Mouse (Mus musculus) cerebral cortex, adult 2 months (tissue): ENCODE data around the gene Nags.

Experiments used
- WGBS: fragments of 180-500 bp; shearing (Covaris S2); methylation state at CpG from one replicate; pipeline ENCODE4 v1.1.7; 2018; 5-methylcytosine and 5-hydroxymethylcytosine counted together

The Nags gene

DNA sequence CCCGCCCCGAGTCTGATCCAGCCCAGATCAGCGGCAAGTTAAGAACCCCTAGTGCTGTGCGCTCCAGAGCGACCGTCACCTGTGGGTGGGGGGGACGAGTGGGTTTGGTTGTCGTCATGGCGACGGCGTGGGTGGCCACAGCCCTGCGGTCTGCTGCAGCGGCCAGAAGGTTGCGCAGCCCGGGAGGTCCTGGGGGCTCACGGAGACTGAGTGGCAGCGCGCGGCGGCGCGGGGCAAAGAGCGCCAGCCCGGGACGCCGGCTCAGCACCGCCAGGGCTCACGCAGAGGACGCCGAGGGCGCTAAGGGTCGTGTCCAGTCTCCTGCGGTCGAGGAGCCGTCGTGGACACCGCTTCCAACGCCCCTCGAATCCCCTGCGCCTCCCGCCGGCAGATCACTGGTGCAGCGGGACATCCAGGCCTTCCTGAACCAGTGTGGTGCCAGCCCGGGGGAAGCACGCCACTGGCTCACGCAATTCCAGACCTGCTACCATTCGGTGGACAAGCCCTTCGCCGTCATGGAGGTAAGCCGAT is at the start of gene Nags:
Gene Nags (plus strand): TSS at position 43 of the 531 bp plus-strand sequence.
- 4% methylated on average over 50 of the region's 50 CpGs for WGBS

DNA sequence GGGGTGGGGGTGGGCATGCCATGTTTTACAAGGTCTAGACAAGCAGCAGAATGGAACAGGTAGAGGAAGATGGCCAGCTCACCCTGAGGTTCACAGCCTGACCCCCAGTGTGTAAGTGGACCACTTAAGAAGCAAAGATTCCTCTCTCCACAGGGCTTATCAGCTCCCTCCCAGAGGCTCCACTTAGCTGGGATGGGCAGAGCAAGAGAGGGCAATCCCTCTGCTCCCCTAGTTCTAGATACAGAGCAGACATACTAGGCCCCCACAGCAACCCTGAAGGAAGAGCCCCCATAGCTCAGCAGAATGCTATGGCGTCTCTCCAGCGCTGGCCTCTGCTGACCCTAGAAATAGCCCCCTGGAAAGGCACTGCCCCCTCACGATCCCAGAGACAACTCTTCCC is 49.6 kb upstream of the Nags start:
- WGBS, result 80% methylated on average over 3 of the region's 3 CpGs

DNA sequence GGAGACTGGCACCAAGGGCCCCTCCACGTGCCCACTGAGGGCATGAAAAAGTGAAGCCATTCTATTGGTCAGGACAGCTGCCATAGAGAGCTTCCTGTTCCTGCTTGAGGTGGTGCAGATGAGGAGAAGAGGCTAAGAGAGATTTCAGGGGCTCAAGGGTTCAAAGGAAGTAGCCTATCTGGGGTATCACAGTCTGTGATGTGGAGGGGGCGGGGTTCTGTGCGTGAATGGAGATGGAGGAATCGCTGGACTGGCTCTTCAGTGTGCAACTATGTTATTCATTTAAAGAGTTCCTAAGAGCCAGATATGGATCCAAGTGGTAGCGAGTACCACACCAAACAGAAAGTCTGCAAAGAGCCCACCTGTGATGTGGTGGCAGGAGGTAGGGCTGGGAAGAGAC is 48.9 kb upstream of the Nags start:
- 63% methylated on average over 5 of the region's 5 CpGs for WGBS

DNA sequence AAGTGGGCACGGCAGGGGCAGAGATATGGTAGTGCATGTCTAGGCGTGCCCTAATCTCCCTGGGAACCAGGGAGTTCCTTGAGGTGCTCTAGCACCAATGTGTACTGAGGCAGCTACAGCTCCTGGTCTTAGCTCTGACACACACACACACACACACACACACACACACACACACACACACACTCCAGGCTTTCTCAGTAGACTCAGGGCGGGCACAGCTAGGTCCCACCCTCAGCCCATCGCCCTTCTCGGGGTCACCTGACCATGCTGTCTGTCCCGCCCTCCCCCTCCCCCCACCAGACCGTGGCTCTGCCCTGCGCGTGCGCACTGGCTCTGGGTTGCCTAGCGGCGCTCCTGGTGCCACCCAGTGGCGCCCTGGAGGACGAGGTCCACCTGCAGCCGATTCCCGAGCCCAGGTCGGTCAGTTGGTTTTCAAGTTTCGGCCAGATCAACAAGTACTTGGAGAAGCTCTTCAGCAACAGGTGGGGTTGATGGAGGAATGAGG is 48.4 kb upstream of the Nags start:
- 4% methylated on average over 18 of the region's 18 CpGs for WGBS

DNA sequence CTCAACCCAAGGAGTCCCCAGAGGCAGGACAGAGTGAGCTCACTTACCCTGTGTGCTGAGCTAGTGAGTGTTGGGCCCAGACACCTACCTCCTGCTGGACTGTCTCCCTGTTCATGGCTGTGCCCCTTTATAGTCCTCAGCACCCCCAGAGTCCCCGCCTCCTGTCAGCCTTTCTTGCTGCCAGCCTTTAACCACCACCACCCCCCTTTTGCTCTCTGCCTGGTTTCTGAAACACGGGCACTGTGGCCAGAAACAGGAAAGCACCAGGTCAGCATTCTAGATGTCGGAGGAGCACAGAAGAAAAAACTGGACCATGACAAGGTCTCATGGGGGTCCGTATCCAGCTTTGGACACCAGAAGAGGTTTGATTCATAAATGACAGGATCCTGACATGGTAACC is 44.1 kb upstream of the Nags start, which contains the start of gene Ppy:
Gene Ppy (minus strand): TSS at position 101 of the 400 bp plus-strand sequence.
- WGBS, result 89% methylated on average over 4 of the region's 4 CpGs

DNA sequence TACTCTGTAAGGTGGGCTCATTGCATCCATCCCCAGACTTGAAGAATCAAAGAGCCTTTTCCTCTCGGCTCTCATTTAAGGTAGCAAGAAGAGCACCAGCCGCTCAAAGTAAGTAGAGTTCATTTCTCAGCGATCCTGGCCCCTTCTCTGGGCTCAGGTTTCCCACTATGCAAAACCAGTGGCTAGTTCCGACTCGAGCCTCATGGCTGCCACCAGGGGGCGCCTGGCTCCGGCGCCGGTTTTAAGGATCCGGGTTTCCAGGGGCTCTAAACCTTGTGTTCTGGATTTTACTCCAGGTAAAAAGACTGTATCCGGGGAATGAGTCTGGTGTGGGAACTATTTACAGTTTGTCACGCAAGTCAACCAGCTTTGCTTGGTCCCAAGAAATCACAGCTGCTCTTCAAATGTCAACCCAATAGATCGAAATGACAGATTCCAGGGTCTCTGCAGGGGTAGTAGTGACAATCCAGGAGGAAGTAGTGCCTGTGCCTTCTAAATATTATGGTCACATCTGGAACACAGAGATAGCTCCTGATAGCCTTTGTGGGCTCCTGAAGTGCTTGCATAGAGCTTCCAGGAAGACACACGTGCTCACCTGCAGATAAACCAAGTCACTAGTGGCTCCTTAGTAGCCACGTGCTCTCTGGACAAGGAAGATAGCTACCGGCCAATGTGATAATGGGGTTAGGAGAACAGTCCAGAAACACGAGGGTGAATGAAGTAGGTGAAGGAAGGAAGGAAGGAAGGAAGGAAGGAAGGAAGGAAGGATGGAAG is 42.6 kb upstream of the Nags start:
- WGBS, result 19% methylated on average over 17 of the region's 17 CpGs

DNA sequence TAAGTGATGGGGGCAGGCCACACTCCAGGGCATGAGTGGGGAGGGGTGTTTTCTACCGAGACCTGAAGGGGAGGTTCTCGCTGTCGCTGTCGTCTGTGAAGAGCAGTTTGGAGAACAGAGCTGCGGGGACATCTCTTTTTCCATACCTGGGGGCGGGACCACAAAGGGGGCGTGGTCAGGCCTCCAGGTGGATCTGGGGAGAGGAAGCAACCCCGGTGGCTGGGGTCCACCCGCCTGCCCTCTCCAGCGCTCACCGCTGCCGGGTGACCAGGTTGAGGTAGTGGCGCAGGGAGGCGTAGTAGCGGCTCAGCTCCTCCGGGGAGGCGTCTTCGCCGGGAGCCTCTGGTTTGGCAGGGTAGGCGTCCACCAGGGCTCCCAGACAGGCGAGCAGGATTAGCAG is 38.4 kb upstream of the Nags start:
- WGBS, result 14% methylated on average over 21 of the region's 21 CpGs

DNA sequence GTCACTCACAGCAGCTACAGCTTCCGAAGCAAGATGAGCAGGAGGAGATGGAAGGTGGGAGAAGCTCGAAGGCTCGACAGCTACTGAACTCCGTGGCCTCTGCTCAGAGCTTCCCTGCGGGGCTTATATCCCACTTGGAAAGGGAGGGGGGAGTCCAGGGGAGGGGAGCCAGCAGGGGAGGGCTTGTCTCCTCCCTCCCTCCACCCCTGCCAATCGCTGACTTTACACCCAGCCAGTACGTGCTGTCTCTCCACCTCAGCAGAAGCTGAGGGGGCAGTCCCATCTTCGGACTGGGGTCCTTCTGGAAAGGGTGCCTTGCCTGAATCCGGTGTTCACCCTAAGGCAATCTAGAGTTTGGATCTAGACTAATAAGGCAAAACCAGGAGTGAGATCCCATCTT is 37.6 kb upstream of the Nags start, which contains the start of gene Pyy:
Gene Pyy (minus strand): TSS at position 101 of the 400 bp plus-strand sequence.
- 22% methylated on average over 9 of the region's 9 CpGs for WGBS

DNA sequence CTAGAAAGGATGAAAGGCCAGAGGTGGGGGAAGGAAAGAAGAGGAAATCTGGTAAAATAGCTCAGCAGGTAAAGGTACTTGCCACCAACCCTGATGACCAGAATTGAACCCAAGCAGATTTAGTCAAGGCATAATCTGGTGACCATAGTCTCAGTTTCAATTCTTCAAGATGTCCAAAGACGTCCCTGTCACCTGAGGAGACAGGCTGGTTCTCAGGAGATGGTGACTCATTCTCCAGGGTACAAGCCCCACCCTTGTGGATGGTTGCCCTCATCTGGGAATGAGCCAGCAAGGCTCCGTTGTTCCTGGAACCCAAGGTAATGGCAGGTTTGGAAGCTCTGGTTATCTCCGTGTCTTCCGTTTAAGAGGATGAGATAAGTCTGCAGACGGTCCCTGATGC is 33.7 kb upstream of the Nags start:
- 92% methylated on average over 5 of the region's 5 CpGs for WGBS

DNA sequence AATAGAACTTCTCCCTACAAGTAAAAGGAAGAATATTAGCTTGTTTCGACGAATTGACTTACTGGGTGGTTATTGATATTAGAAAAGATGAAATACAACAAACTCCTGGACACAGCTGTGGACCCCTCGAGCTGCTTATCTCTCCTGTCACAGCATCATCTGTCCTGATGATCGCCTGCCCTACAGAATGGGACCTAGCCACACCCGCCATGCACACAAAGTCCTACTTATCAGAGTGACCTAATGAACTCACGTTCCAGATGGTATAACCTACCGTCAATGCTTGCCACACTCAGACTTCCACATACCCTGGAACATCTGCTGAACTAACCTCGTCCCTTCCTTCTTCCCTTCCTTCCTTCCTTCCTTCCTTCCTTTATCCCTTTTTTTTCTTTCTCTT is 29.1 kb upstream of the Nags start:
- WGBS, result 80% methylated on average over 8 of the region's 8 CpGs

DNA sequence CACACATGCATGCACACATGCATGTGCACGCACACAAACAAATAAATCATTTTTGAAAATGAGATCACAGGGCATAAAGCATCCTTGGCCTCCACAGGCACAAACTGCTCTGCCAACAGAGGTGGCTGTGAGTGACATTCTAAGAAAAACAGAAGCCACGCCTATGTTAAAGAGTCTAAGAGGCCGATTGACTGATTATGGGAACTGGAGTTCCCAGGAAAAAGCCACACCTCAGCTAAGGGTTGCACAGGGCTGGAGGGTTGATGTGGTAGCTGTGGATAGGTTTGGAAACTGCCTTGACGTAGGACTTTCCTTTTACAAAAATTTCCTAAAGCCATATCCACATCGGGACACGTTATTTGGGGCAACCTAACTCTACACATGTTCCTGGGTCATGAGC is 27.9 kb upstream of the Nags start:
- WGBS, result 84% methylated on average over 6 of the region's 6 CpGs

DNA sequence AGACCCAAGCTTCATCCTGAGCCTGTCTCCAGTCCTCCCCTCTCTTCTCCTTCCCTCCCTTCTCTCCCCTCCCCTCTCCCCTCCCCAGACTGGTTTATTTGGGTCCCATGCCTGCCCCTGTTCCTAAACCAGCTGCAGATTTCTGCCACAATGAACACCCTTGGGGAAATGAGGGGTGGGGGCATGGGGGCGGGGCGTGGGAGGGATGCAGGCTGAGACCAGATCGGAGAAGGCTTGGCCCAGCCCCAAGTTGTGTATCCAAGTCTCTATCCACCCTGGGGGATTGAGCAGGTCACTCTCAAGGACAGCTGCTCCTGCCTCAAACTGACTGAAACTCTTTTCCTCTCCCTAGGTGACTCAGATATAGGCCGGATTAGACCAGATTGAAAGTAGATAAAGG is 10.8 kb upstream of the Nags start:
- 28% methylated on average over 4 of the region's 4 CpGs for WGBS

DNA sequence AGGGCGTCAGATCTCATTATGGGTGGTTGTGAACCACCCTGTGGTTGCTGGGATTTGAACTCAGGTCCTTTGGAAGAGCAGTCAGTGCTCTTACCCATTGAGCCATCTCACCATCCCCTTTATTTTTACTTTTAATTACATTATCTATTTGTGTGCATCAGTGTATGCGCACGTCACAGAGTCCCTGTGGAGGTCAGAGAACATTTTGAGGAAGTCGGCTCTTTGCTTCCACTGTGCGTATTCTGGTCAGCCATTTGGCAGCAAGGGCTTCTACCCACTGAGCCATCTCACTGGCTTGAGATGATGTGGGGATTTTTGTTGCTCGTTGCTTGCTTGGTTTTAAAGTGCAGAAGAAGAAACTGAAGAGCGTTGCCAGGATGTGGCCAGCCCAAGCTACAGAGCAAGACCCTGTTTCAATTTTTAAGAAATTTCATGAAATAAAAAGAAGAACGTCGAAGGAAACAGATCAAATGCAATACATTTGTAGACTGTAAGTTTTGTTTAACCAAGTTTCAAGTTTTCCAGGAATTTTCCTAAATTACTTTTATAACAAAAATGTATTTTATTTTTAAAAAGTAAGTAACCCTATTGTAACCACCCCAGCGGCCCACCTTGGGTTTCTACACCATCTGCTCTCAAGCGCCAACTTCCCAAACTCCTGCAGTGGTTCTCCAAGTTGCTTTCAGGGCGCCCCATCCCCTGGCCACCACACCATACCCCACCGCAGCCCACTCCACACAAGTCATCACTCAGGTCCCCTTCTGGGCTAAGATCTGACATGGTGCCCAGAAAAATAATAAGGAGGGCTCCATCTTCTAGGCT is 7.5 kb upstream of the Nags start:
- 50% methylated on average over 13 of the region's 13 CpGs for WGBS

DNA sequence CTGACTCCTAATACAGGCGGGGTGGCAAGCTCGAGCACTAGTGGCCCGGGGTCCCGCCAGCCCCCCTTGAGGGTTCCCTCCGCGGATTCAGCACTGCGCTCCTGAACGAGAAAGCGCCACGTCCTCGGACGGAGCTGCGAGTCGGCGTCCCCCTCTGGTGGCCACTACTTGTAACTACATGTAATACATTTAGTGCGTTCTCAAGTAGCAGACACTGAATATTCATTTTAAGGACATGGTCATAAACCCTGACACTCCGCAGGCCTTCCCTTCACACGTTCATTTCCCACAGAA is 6.9 kb upstream of the Nags start:
- WGBS, result under 1% methylated on average over 18 of the region's 18 CpGs

DNA sequence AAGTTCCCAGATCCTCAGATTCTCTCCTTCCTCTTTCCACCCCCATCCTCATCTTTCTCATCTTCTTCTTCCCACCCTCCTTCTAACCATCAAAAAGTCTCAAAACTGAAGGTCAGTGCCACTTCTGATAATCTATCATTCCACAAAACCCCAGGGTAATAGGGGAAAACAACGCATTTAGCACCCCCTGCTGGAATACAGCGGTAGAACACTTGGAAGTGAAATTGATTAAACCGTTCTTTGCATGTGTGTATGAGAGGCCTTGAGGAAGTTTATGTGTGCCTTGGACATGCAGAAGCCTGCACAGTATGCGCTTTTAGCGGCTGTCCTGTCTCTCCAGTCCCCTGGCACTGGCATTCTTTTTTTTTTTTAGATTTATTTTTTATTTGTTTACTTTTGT is 4.8 kb upstream of the Nags start:
- 7% methylated on average over 5 of the region's 5 CpGs for WGBS

DNA sequence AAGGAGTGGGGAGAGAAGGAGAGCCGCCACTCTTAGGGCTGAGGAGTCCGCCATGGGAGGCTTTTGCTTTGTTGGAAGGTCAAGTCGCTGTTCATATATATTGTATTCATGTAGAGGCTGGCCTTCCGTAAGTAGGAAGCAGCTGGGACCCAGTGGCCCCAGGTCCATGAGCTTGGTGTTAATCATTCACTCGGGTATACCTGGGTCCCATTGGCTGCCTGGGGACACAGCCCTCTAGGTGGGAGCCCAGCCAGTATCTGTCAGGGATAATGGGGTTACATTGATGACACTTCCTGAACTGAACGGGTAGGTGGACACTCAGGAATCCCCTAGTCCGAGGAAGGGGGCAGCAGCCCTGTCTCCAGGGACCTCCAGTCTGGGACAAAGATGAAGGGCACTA is 3.0 kb upstream of the Nags start:
- whole genome bisulfite sequencing, result 75% methylated on average over 7 of the region's 7 CpGs

DNA sequence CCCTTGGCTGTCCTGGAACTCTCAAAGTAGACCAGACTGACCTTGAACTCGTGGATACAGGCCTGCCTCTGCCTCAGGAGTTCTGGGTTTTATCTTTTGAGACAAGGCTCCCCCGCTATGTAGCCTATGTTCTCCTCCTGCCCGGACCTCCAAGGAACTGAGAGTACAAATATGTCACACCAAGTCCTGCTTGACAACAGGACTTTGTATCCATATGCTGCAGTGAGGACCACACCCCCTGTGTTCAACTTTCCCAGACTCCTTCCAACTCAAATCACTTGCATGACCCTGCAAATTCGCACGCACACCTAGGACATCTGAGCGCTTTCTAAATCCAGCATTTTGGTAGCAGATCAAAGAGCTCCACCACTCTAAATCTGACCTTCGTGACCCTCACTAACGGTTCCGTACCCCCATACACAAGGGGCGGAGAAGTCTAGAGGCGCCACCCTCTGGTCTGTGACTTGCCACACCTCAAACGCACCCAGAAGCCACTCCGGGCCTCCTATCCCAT is 299 bp upstream of the Nags start:
- 39% methylated on average over 13 of the region's 13 CpGs for WGBS

DNA sequence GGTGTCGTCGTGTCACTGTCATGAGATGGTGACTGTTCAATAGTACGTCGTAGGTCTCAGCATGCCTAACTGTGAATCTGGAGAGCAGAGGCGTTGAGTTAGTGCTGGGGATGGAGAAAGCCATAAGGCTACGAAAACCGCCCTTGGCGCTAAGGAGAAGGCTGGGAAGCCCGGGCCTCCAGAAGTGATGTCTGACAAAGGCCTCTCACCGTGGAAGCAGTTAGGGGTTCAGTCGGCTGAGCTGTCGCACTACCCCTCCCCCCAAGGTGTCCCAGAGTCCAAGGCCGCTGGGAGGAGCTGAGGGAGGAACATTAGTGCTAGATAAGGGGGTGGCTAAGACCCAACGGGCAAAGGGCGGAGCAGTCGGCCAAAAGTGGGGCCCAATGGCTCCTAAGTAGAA is 692 bp downstream of the Nags start:
- 10% methylated on average over 16 of the region's 16 CpGs for WGBS

DNA sequence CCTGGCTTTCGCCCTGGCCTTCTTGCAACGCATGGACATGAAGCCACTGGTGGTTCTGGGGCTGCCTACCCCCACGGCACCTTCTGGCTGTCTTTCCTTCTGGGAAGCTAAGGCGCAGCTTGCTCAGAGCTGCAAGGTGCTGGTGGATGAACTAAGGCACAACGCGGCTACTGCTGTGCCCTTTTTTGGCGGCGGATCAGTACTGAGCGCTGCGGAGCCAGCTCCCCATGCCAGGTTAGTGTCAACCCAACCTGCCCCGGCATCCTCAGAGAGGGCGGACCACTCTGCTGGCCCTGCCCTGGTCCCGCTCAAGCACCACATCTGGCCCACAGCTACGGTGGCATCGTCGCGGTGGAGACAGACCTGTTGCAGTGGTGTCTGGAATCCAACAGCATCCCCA is 1.2 kb downstream of the Nags start:
- 13% methylated on average over 17 of the region's 17 CpGs for WGBS

DNA sequence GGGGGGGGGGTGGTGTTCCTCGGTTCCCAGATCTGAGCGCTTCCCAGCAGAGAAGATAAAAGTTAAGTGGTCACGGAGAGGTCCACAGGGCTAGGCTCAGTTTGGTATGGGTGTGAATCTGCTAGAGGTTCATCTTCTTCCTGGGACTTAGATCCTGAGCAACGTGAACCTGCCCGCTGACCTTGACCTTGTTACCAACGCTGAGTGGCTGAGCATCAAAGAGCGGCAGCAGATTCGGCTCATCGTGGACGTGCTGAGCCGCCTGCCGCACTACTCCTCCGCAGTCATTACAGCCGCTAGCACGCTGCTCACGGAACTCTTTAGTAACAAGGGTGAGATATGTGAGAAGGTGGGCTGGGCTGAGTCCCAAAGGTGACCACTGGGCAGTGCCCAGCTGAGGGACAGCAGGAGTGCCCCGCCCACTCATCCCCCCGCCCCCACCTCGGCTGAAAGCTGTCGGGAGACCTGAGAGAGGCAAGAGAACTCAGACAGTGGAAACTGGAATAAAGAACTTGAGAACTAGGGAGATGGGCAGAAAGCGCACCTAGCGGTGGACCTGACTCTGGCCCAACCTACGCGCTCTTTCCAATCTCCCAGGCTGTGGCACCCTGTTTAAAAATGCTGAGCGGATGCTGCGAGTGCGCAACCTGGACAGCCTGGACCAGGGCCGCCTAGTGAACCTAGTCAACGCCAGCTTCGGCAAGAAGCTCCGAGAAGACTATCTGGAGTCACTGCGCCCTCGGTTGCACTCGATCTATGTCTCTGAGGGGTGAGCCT is 2.1 kb downstream of the Nags start:
- 13% methylated on average over 34 of the region's 34 CpGs for WGBS

DNA sequence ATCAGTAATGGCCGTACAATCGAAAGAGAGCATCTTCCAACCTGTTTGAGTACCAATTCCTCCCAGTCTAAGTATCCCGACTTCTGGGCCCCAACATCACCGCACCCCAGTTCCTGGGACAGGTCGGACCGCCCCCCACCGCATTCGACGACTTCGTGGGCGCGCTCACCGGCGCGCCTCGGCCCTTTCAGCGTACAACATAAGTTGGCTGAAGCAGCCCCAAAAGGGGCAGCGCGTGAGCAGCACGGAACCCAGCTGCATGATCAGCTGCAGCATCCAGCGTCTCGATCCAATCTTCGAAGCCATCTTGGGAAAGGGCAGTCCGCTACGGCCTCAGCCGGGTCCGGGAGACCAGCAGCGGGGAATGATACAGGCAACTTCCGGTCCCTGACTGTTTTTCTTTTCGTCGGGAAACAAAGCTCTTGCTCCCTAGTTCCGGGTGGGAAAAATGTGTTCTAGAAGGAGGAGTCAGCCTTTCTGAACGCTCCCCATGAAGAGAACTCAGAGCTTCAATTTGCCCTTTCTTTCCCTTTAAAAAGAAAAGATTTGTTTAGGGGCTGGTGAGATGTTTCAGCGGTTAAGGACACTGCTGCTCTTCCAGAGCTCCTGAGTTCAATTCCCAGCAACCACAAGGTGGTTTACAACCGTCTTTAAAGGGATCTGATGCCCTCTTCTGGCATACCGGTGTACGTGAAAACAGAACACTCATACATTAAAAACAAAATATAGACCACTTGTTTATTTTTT is 10.9 kb downstream of the Nags start, which contains the start of gene Tmem101:
Gene Tmem101 (minus strand): TSS at position 366 of the 747 bp plus-strand sequence.
- WGBS, result under 1% methylated on average over 37 of the region's 37 CpGs
